Mouse (Mus musculus) stomach, postnatal 0 days (tissue): ENCODE results near the gene Dab1.

Experiments
- CTCF ChIP-seq: IDR thresholded peaks from 2 replicates; pipeline ENCODE4 v1.5.1; 2016; ENCODE audit warnings: antibody characterized with exemption, low read depth, mild to moderate bottlenecking, moderate library complexity
- EP300 ChIP-seq: optimal IDR thresholded peaks from 2 replicates; pipeline ENCODE3; 2016; ENCODE audit warnings: antibody characterized with exemption

DNA sequence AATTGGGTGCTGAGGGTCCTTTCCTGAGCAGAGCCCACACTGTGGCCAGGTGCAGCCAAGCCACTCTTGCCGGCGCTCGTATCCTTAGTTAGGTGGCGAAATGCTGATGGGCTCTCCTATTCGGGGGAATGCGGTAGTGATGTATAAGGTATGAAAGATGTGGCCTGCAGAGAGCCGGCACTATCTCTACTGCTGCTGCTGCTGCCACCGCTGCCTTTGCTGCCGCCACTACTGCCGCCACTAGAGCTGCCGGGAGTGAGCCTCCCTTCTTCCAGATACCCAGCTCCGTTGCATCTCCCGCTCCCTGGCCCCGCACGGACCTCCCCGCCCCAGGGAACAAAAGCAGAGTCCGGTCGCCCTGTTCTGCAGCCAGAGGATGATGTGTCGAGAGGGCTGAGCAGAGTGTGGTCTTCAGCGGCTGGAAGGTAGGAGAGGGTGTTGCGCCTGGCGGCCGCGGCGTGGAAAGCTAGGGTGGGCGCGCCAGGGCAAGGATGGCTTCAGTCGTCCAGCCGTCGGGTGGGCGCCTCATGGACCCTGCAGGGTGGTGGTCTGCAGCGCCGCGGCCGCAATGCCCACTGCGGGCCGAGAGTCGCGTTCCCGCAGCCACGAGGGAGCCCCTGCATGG is at the start of gene Dab1:
- no peak for TF ChIP-seq CTCF
- TF ChIP-seq EP300, result no peak
